In the genomic region with DNA sequence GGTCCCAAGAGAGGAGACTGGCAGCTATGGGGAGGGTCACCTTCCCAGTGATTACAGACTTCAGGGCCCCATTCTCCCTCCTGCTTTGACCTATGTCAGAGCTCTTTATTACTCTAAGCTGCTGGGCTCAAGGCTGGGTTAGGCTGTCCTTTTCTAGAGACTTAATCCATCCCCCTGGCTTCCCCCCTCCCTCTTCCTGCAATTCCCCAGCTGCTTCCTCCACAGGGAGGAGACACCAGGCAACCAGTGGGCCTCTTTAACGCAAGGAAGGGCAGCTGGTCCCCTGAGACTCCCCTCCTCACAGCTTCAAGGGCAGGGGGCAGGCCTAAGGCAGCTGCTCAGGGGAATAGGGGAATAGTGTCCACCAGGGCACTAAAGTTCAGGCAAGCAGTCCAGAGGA, we compare ENCODE assay signal across 9 mouse cellular contexts. TPM values are rescaled to one million over a fixed set of nuclear protein-coding genes. Genes with fewer than 3 reads are reported as not detected.
DNase-seq lines count a peak whose midpoint lies in the region; ATAC-seq and TF ChIP-seq lines count a peak whose summit lies in the region.
"Had no signal": no experiment of that assay in that cellular context is flagged by ENCODE, and none has a peak within 500 bp of the region (broad histone marks: within the 10 kb centered on the region; RNA-seq: fewer than 3 reads in every experiment).

No protein-coding gene starts in this region.

- peak overlapping the region; percentile 35; the same call in 1 of the 2 replicates for H3K27ac ChIP-seq in midbrain, embryonic 12.5 days (replicated peaks)
- H3K27ac ChIP-seq in midbrain, embryonic 15.5 days = no peak overlapping the region
- no peak overlapping the region for H3K27ac ChIP-seq in lung, embryonic 14.5 days (ENCODE audit: low read depth)
- H3K27ac ChIP-seq: hindbrain, embryonic 15.5 days had no signal

- H3K9me3 ChIP-seq in midbrain, embryonic 12.5 days = no peaks in the 10 kb centered on the region
- H3K9me3 ChIP-seq in midbrain, embryonic 15.5 days = no peaks in the 10 kb centered on the region
- no peaks in the 10 kb centered on the region for H3K9me3 ChIP-seq in lung, embryonic 14.5 days (ENCODE audit: low read depth, low read length)
- H3K9me3 ChIP-seq: hindbrain, embryonic 15.5 days had no signal

- 0 out of 2 replicates have a peak, but pooled peaks have one; percentile 11 for TF ChIP-seq CTCF in lung, embryonic 14.5 days (IDR thresholded peaks at IDR 0.05; ENCODE audit: low read depth)

- ATAC-seq in midbrain, embryonic 12.5 days (ENCODE audit: low FRiP score, low read depth) = peak; percentile 5; the same call in 1 of the 2 replicates
- no peak for ATAC-seq in midbrain, embryonic 15.5 days (replicated peaks)
- ATAC-seq in lung, embryonic 14.5 days (ENCODE audit: insufficient read depth) = no peak
- ATAC-seq in monocyte, adult 5-6 weeks (replicated peaks; ENCODE audit: insufficient number of reproducible peaks, low FRiP score, low TSS enrichment, poor library complexity, severe bottlenecking) = no peak
- no peak for ATAC-seq in cerebellum, adult (ENCODE audit: insufficient number of reproducible peaks, low FRiP score, low TSS enrichment)

- DNase-seq in adrenal gland, postnatal 14 days = peak; percentile 78
- no peak for DNase-seq in adrenal gland, adult 18-20 months (ENCODE audit: low spot score in 2 of 2)
- DNase-seq in lung, embryonic 14.5 days = peak; percentile 51
- DNase-seq in thymus, postnatal 25 days = peak; percentile 39

- peak overlapping the region; percentile 94 for H3K4me2 ChIP-seq in midbrain, embryonic 12.5 days (replicated peaks)
- H3K4me2 ChIP-seq in midbrain, embryonic 15.5 days = no peak overlapping the region
- no peak overlapping the region for H3K4me2 ChIP-seq in lung, embryonic 14.5 days

- H3K27me3 ChIP-seq in midbrain, embryonic 12.5 days = peaks cover 21% of the 10 kb centered on the region
- peaks cover 9% of the 10 kb centered on the region; the same call in 1 of the 2 replicates for H3K27me3 ChIP-seq in midbrain, embryonic 15.5 days (replicated peaks)
- H3K27me3 ChIP-seq in lung, embryonic 14.5 days (ENCODE audit: insufficient read depth, low read length) = peaks cover 14% of the 10 kb centered on the region; the same call in 1 of the 2 replicates

- no peak overlapping the region for H3K4me3 ChIP-seq in midbrain, embryonic 12.5 days
- no peak overlapping the region for H3K4me3 ChIP-seq in midbrain, embryonic 15.5 days
- H3K4me3 ChIP-seq in lung, embryonic 14.5 days (ENCODE audit: low read depth, low read length) = no peak overlapping the region

- no peaks in the 10 kb centered on the region for H3K36me3 ChIP-seq in midbrain, embryonic 12.5 days
- H3K36me3 ChIP-seq in midbrain, embryonic 15.5 days (replicated peaks) = no peaks in the 10 kb centered on the region
- no peaks in the 10 kb centered on the region for H3K36me3 ChIP-seq in lung, embryonic 14.5 days (ENCODE audit: insufficient read depth)
- H3K36me3 ChIP-seq: hindbrain, embryonic 15.5 days had no signal

- WGBS in midbrain, embryonic 12.5 days = 0% methylated on average over 1 of the region's 1 CpGs
- WGBS in midbrain, embryonic 15.5 days = 5% methylated on average over 1 of the region's 1 CpGs
- 5% methylated on average over 1 of the region's 1 CpGs for WGBS in lung, embryonic 14.5 days

- peaks cover 54% of the 10 kb centered on the region for H3K4me1 ChIP-seq in midbrain, embryonic 12.5 days
- peaks cover 49% of the 10 kb centered on the region for H3K4me1 ChIP-seq in midbrain, embryonic 15.5 days
- peaks cover 5% of the 10 kb centered on the region for H3K4me1 ChIP-seq in lung, embryonic 14.5 days (ENCODE audit: insufficient read depth)

- H3K9ac ChIP-seq in midbrain, embryonic 12.5 days (replicated peaks) = no peak overlapping the region
- H3K9ac ChIP-seq in midbrain, embryonic 15.5 days = no peak overlapping the region
- no peak overlapping the region for H3K9ac ChIP-seq in lung, embryonic 14.5 days
- H3K9ac ChIP-seq: hindbrain, embryonic 15.5 days had no signal

RNA-seq across cellular contexts. Expression of a gene that starts 1.9 kb away (rescaled TPM):
- 252 and 482 TPM in 2 replicates for total RNA-seq in adrenal gland, postnatal 14 days (2021)
- 10 to 100 TPM; 49.6 to 63.7 TPM for total RNA-seq in adrenal gland, adult 18-20 months (2021)
- polyA plus RNA-seq in midbrain, embryonic 12.5 days (2016; fragmentation: Nextera tagmentation; extraction: Ambion mirVana) = 50.2 and 51.6 TPM in 2 replicates
- 59.3 and 63.4 TPM in 2 replicates for polyA plus RNA-seq in midbrain, embryonic 15.5 days (2015; fragmentation: Nextera tagmentation; extraction: Ambion mirVana)
- 49.3 and 51.6 TPM in 2 replicates for polyA plus RNA-seq in lung, embryonic 14.5 days (2014; fragmentation: Nextera tagmentation; extraction: Ambion mirVana)
- total RNA-seq in monocyte, adult 5-6 weeks (2017) = 16.4 to 27.6 TPM (median 22.7 TPM) in 3 replicates

RNA-seq across cellular contexts. Expression of a gene that starts 34.9 kb away (rescaled TPM):
- 4.9 and 5.1 TPM in 2 replicates for total RNA-seq in adrenal gland, postnatal 14 days (2021)
- 1 to 10 TPM; 1.3 to 3.9 TPM for total RNA-seq in adrenal gland, adult 18-20 months (2021)
- 1.3 and 1.6 TPM in 2 replicates for polyA plus RNA-seq in midbrain, embryonic 12.5 days (2016; fragmentation: Nextera tagmentation; extraction: Ambion mirVana)
- polyA plus RNA-seq in midbrain, embryonic 15.5 days (2015; fragmentation: Nextera tagmentation; extraction: Ambion mirVana) = 9.8 and 10.7 TPM in 2 replicates
- polyA plus RNA-seq in lung, embryonic 14.5 days (2014; fragmentation: Nextera tagmentation; extraction: Ambion mirVana) = 0.93 and 1.2 TPM in 2 replicates
- not detected in 3 replicates for total RNA-seq in monocyte, adult 5-6 weeks (2017)

RNA-seq across cellular contexts. Expression of a gene that starts 49.4 kb away (rescaled TPM):
- total RNA-seq in adrenal gland, postnatal 14 days (2021) = 29.7 and 31.8 TPM in 2 replicates
- total RNA-seq in adrenal gland, adult 18-20 months (2021) = 10 to 100 TPM; 32.4 to 34.3 TPM
- 59.7 and 62.5 TPM in 2 replicates for polyA plus RNA-seq in midbrain, embryonic 12.5 days (2016; fragmentation: Nextera tagmentation; extraction: Ambion mirVana)
- polyA plus RNA-seq in midbrain, embryonic 15.5 days (2015; fragmentation: Nextera tagmentation; extraction: Ambion mirVana) = 38.9 and 46.9 TPM in 2 replicates
- 50.9 and 55.1 TPM in 2 replicates for polyA plus RNA-seq in lung, embryonic 14.5 days (2014; fragmentation: Nextera tagmentation; extraction: Ambion mirVana)
- 50.0 to 66.4 TPM (median 59.6 TPM) in 3 replicates for total RNA-seq in monocyte, adult 5-6 weeks (2017)

RNA-seq across cellular contexts. Expression of a gene that starts 58.0 kb away (rescaled TPM):
- 5.0 and 10.4 TPM in 2 replicates for total RNA-seq in adrenal gland, postnatal 14 days (2021)
- 1 to 10 TPM; 3.9 to 6.7 TPM for total RNA-seq in adrenal gland, adult 18-20 months (2021)
- 29.7 and 31.0 TPM in 2 replicates for polyA plus RNA-seq in midbrain, embryonic 12.5 days (2016; fragmentation: Nextera tagmentation; extraction: Ambion mirVana)
- 35.8 and 36.2 TPM in 2 replicates for polyA plus RNA-seq in midbrain, embryonic 15.5 days (2015; fragmentation: Nextera tagmentation; extraction: Ambion mirVana)
- 40.4 and 40.5 TPM in 2 replicates for polyA plus RNA-seq in lung, embryonic 14.5 days (2014; fragmentation: Nextera tagmentation; extraction: Ambion mirVana)
- total RNA-seq in monocyte, adult 5-6 weeks (2017) = 7.6 to 8.9 TPM (median 8.5 TPM) in 3 replicates

Comparison
In these comparisons a context has a peak if more than half of its experiments do, and no peak if none do; other contexts are left out.
1. DNase-seq: peak in adrenal gland, postnatal 14 days (single experiment), lung, embryonic 14.5 days (single experiment) and thymus, postnatal 25 days (single experiment); none in adrenal gland, adult 18-20 months (0 of 2).